Mouse (Mus musculus): ENCODE measurements around the gene Tmem132d. TPM values are rescaled to one million over a fixed set of nuclear protein-coding genes. Genes with fewer than 3 reads are reported as not detected.

Tmem132d gene
- total RNA-seq, 2 experiments from 2014 or later: 0.07 TPM; not detected in 1

- no peak for ATAC-seq (ENCODE audit: poor library complexity, severe bottlenecking)
These were observed 197.3 kb downstream of the Tmem132d start for GRCm38 (mm10) chr5:128235611-128236010.

- ATAC-seq (ENCODE audit: poor library complexity, severe bottlenecking): no peak
These were observed 199.8 kb downstream of the Tmem132d start for GRCm38 (mm10) chr5:128233101-128233500.

GRCm38 (mm10) chr5:128218281-128218680 lies 214.6 kb downstream of the Tmem132d start:
- ATAC-seq (ENCODE audit: poor library complexity, severe bottlenecking): no peak

GRCm38 (mm10) chr5:128211125-128211524 lies 221.8 kb downstream of the Tmem132d start:
- ATAC-seq (ENCODE audit: poor library complexity, severe bottlenecking): no peak

- no peak for ATAC-seq (ENCODE audit: poor library complexity, severe bottlenecking)
These were observed 227.2 kb downstream of the Tmem132d start for GRCm38 (mm10) chr5:128205716-128206115.

GRCm38 (mm10) chr5:128204685-128205320 lies 228.1 kb downstream of the Tmem132d start:
- no peak for ATAC-seq (ENCODE audit: poor library complexity, severe bottlenecking)

GRCm38 (mm10) chr5:128203879-128204581 lies 228.8 kb downstream of the Tmem132d start:
- ATAC-seq (ENCODE audit: poor library complexity, severe bottlenecking): no peak

GRCm38 (mm10) chr5:128194106-128194505 lies 238.8 kb downstream of the Tmem132d start:
- no peak for ATAC-seq (ENCODE audit: poor library complexity, severe bottlenecking)

- no peak for ATAC-seq (ENCODE audit: poor library complexity, severe bottlenecking)
These were observed 240.3 kb downstream of the Tmem132d start for GRCm38 (mm10) chr5:128192485-128193055.

GRCm38 (mm10) chr5:128191710-128192109 lies 241.2 kb downstream of the Tmem132d start:
- no peak for ATAC-seq (ENCODE audit: poor library complexity, severe bottlenecking)

GRCm38 (mm10) chr5:128190243-128190820 lies 242.5 kb downstream of the Tmem132d start:
- no peak for ATAC-seq (ENCODE audit: poor library complexity, severe bottlenecking)

- ATAC-seq (ENCODE audit: poor library complexity, severe bottlenecking): no peak
These were observed 256.6 kb downstream of the Tmem132d start for GRCm38 (mm10) chr5:128176234-128176633.

GRCm38 (mm10) chr5:128158901-128159675 lies 273.8 kb downstream of the Tmem132d start:
- no peak for ATAC-seq (ENCODE audit: poor library complexity, severe bottlenecking)

GRCm38 (mm10) chr5:128151461-128151860 lies 281.4 kb downstream of the Tmem132d start:
- no peak for ATAC-seq (ENCODE audit: poor library complexity, severe bottlenecking)

GRCm38 (mm10) chr5:128146901-128147645 lies 285.8 kb downstream of the Tmem132d start:
- ATAC-seq (ENCODE audit: poor library complexity, severe bottlenecking): no peak

GRCm38 (mm10) chr5:128144799-128145198 lies 288.1 kb downstream of the Tmem132d start:
- no peak for ATAC-seq (ENCODE audit: poor library complexity, severe bottlenecking)

- no peak for ATAC-seq (ENCODE audit: poor library complexity, severe bottlenecking)
These were observed 296.1 kb downstream of the Tmem132d start for GRCm38 (mm10) chr5:128136818-128137217.

- ATAC-seq (ENCODE audit: poor library complexity, severe bottlenecking): no peak
These were observed 310.2 kb downstream of the Tmem132d start for GRCm38 (mm10) chr5:128122656-128123055.

GRCm38 (mm10) chr5:128119171-128119570 lies 313.7 kb downstream of the Tmem132d start:
- ATAC-seq (ENCODE audit: poor library complexity, severe bottlenecking): no peak

GRCm38 (mm10) chr5:128113107-128113506 lies 319.8 kb downstream of the Tmem132d start:
- no peak for ATAC-seq (ENCODE audit: poor library complexity, severe bottlenecking)

Measured in megakaryocyte, adult 5-6 weeks (primary cell).